Mouse (Mus musculus) spleen, adult 12 weeks (tissue): ENCODE measurements around the gene Nav2.

Experiments used
- DNase-seq: peaks from one replicate; pipeline ENCODE4 v3.0.0; 2022; ENCODE audit warnings: low spot score

The Nav2 gene

GRCm38 (mm10) chr7:49361465-49362090 lies 453.1 kb downstream of the Nav2 start:
- no peak for DNase-seq

- DNase-seq = no peak
Measured at GRCm38 (mm10) chr7:49364486-49365162, 456.1 kb downstream of the Nav2 start.

GRCm38 (mm10) chr7:49368590-49368989 lies 460.1 kb downstream of the Nav2 start:
- DNase-seq = no peak

- DNase-seq = no peak
Measured at GRCm38 (mm10) chr7:49369006-49369405, 460.5 kb downstream of the Nav2 start.

GRCm38 (mm10) chr7:49369809-49370473 lies 461.4 kb downstream of the Nav2 start:
- DNase-seq = no peak

- no peak for DNase-seq
Measured at GRCm38 (mm10) chr7:49371345-49371744, 462.8 kb downstream of the Nav2 start.

- no peak for DNase-seq
Measured at GRCm38 (mm10) chr7:49371972-49372371, 463.5 kb downstream of the Nav2 start.

GRCm38 (mm10) chr7:49373173-49373572 lies 464.7 kb downstream of the Nav2 start:
- no peak for DNase-seq

- DNase-seq = no peak
Measured at GRCm38 (mm10) chr7:49373661-49374060, 465.1 kb downstream of the Nav2 start.

- DNase-seq = no peak
Measured at GRCm38 (mm10) chr7:49375499-49375974, 467.0 kb downstream of the Nav2 start.

- DNase-seq = no peak
Measured at GRCm38 (mm10) chr7:49378608-49379007, 470.1 kb downstream of the Nav2 start.

- no peak for DNase-seq
Measured at GRCm38 (mm10) chr7:49380940-49381339, 472.4 kb downstream of the Nav2 start.

- DNase-seq = no peak
Measured at GRCm38 (mm10) chr7:49382884-49383283, 474.4 kb downstream of the Nav2 start.

GRCm38 (mm10) chr7:49388137-49388536 lies 479.6 kb downstream of the Nav2 start:
- DNase-seq = no peak

GRCm38 (mm10) chr7:49390312-49390711 lies 481.8 kb downstream of the Nav2 start:
- DNase-seq = no peak

- no peak for DNase-seq
Measured at GRCm38 (mm10) chr7:49390829-49391228, 482.3 kb downstream of the Nav2 start.

- DNase-seq = no peak
Measured at GRCm38 (mm10) chr7:49392180-49392579, 483.7 kb downstream of the Nav2 start.

GRCm38 (mm10) chr7:49392834-49393233 lies 484.3 kb downstream of the Nav2 start:
- DNase-seq = no peak

- DNase-seq = no peak
Measured at GRCm38 (mm10) chr7:49393857-49394256, 485.3 kb downstream of the Nav2 start.

GRCm38 (mm10) chr7:49396202-49396601 lies 487.7 kb downstream of the Nav2 start:
- DNase-seq = no peak

- DNase-seq = no peak
Measured at GRCm38 (mm10) chr7:49397441-49398003, 489.0 kb downstream of the Nav2 start.

GRCm38 (mm10) chr7:49398020-49398516 lies 489.6 kb downstream of the Nav2 start:
- no peak for DNase-seq

- peak; percentile 6 for DNase-seq
Measured at GRCm38 (mm10) chr7:49399314-49399713, 490.8 kb downstream of the Nav2 start.
